Mouse (Mus musculus): ENCODE results near the gene Rtraf. TPM values are rescaled to one million over a fixed set of nuclear protein-coding genes. Genes with fewer than 3 reads are reported as not detected.
"Not testable (repeated sequence)": the region's sequence is repeated elsewhere in the genome, so short reads cannot be mapped to it uniquely, and the experiment has no call there.

Rtraf gene
- 10 to 100 TPM; 70.4 to 77.9 TPM for total RNA-seq (2021)
- long read RNA-seq, experiment 1, transcript Rtraf-201 (8 exons, 1,562 nt) = major isoform, 41 of 47 reads
- long read RNA-seq, experiment 1, partial matches to known transcripts = 1 of 47 reads
- long read RNA-seq, experiment 1, other reads (novel, unspliced or antisense) = 5 of 47 reads
- long read RNA-seq, experiment 2, transcript Rtraf-201 (8 exons, 1,562 nt) = major isoform, 173 of 210 reads
- long read RNA-seq, experiment 2, partial matches to known transcripts = 30 of 210 reads
- long read RNA-seq, experiment 2, other reads (novel, unspliced or antisense) = 7 of 210 reads

DNA sequence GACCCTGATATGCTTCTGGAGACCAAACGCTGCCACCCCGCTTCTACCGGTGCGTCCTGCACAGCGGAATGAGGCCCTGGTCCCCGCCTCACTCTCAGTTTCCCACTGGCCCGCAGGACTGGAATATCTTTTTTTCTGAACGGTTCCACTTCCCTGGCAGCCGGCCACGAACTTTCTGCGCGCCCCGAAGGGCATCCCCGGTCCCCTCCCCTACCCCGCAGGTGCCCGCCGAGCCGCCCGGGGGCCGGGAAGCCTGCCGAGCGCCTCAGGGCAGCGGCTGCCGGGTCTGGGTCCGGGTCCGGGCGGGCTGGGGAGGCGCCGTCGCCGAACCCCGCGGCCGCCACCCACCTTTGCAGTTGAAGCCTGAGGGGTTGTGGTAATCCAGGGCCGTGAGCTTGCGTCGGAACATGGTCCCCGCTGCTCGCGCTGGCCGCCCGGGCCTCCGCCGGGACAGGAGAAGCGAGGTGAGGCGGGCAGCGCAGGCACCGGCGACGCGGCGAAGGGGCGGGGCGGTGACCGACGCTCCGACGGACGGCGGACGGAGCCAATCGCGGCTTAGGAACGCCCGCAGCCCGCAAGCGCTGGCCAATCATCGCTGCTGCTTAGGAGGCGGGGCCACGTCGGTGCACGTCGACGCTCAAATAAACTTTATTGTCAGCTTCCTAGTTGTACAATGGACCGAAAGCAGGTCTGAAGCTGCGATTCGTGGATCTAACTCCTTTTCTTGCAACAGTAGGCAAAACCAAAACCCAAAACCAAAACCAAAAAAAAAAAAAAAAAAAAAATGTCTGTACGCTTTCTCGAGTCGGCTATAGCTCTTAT lies at the start of gene Rtraf:
TSS of gene Rtraf (minus strand) at position 504 of the 822 bp plus-strand sequence.
- DNase-seq (ENCODE audit: low spot score in 2 of 2) = peak; percentile 90 to 93

DNA sequence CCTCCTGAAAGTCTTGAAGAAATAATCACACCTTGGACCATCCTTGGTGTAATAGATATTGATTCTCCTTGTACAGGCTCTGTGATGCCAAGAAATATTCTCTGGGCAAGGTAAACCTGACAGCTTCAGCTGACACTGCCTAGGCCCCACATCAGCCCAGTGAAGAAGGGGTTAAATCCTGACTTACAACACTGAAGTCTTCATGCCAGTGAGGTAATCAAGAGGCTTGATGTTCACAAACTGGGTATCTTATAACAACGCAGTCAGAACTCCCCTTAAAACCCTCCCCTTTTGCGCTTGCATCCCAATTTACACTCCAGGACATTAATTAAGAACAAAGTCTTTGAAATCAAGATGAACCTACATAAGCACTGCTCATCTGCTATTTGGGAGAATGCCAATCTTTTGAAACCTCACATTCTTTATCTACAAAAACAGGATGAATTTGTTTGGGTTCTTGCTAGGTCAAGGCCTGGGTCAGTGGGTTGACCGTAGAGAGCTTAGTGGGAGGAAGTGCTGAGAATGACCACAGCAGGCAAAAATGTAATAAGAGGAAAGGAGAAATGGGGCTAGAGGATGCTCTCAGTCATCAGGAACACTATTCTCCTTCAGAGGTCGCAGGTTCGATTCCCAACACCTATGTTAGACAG lies 43.8 kb upstream of the Rtraf start:
- no peak for DNase-seq (ENCODE audit: low spot score in 2 of 2)

DNA sequence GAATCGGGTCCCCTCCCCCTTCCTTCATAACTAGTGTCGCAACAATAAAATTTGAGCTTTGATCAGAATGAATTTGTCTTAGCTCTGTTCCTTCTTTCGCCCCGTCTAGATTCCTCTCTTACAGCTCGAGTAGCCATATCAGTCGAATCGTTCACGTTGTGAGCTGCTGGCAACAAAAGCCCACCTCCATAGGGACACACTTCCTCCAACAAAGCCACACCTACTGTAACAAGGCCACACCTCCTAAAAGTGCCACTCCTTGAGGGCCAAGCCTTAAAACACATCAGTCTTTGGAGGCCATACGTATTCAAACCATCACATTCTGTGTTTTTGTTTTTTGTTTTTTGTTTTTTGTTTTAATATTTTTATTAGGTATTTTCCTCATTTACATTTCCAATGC lies 41.5 kb upstream of the Rtraf start:
- not testable (repeated sequence) for DNase-seq (ENCODE audit: low spot score in 2 of 2)

DNA sequence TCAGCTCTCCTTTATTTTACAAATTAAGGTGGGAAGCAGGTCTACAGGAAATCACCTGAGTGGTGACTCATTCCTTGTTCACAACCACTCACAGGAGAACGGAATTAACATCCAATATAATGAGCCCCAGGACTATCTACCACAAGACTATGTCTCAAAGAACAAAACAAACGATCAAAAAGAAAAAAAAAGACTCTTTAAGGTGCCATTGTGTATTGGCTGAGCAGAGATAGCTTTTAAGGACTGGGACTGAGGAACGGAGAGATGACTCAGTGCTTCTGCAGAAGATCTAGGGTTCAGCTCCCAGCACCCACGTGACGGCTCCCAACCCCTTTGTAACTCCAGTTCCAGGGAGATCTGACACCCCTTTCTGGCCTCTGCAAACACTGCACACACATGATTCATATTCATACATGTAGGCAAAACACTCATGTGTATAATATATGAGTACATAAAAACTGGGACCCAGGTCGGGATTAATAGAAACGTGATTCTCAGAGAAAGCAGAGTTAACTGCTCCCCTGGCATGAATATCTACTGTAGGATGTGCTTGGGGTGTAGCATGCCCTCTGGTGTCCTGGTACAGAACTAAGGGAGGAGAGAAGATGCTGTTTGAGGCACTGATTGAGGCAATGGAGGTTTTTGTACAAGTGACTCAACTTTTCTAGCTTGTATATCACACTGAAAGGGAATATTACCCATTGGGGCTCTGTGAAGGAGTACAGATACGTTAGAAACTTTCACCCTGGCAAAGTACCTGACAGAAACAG lies 37.9 kb upstream of the Rtraf start:
- DNase-seq (ENCODE audit: low spot score in 2 of 2) = no peak

DNA sequence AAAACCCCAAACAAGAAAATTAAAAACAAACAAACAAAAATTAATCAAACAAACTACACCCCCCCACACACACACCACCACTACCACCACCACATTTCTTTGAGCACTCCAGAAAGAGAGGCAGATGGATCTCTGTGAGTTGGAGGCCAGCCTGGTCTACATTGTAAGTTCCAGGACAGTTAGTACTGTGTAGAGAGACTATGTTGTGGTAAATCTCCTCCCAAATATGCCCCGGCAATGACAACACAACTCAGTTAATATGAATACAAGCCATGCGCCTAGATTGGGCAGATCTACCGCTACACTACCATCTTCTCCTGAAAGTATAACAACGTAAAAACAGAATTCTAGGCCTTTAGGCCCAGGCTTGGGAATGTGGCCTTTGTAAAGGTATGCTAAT lies 36.7 kb upstream of the Rtraf start:
- DNase-seq (ENCODE audit: low spot score in 2 of 2) = no peak

DNA sequence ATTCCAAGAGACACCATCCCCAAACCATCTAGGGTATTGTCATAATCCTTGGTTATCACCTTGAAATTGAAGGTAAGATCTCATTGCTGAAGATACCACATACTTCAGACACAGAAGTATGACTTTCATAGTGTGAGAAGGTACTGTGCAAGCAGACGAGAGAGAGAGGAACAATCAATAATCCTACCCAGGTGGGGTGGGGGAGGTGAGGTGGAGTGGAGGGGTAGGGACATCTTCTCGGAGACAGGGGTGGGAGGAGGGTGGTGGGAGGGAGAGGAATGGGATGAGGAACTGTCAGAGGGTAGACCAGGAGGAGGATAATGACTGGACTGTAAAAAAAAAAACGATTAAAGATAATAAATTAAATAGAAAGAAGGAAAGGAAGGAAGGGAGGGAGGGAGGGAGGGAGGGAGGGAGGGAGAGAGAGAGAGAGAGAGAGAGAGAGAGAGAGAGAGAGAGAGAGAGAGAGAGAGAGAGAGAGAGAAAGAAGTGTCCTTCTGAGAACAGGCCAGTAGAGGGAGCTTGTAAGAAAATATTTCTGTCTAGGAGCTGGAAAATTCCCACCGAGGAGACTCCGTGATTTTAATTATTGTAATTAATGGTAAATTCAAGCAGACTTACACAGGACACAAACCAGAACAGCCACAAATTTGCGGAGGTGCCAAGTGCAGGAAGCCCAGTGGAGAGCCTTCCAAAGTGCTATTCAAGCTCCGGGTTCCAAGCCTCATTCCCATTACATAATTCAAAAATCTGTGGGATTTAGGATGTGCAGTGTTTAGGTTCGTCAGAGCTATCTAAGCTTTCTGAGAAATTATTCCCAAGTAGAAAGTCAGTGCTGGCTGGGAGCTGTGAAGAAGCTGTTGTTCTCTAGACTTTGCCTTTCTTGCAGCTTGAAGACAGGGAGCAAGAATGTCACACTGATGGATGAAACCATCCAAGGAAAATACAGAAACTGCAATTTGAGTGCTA lies 35.5 kb upstream of the Rtraf start:
- DNase-seq (ENCODE audit: low spot score in 2 of 2) = no peak

DNA sequence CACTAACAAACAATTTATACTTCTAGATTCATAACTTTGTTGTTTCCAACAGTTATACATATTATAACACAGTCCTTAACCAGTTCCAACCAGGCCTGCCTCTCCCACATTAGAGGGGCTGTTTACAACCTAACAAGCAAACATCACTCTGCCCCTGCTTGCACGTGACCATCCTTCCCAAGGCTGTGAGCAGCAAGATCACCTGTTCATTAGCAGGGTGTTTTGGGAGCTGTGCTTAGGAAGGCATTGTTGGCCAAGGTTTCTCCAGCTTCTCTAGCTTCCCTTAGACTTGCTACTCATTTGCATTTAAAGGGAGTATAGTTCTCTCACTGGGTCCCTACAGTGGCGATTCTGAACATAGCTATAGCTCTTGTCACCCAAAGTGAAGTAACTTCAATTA lies 34.7 kb upstream of the Rtraf start:
- DNase-seq (ENCODE audit: low spot score in 2 of 2) = no peak

DNA sequence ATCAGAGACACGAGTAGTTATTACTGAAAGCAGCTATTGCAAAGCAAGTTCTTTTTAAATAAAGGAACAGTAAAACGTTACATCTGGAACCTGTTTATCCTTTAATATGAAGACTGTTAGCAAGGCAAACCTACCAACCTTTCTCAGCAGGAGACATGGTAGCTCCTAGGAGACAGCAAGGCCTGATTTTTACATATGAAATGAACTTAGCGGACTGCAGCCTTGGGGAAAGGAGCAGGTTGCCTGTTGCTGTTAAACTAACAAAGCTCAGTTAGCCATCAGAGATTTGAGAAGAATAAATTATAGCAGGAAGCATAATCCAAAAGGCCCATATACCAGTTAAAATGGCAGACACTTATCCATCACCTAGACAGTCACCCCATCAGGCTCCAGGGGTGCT lies 29.8 kb upstream of the Rtraf start:
- DNase-seq (ENCODE audit: low spot score in 2 of 2) = no peak

DNA sequence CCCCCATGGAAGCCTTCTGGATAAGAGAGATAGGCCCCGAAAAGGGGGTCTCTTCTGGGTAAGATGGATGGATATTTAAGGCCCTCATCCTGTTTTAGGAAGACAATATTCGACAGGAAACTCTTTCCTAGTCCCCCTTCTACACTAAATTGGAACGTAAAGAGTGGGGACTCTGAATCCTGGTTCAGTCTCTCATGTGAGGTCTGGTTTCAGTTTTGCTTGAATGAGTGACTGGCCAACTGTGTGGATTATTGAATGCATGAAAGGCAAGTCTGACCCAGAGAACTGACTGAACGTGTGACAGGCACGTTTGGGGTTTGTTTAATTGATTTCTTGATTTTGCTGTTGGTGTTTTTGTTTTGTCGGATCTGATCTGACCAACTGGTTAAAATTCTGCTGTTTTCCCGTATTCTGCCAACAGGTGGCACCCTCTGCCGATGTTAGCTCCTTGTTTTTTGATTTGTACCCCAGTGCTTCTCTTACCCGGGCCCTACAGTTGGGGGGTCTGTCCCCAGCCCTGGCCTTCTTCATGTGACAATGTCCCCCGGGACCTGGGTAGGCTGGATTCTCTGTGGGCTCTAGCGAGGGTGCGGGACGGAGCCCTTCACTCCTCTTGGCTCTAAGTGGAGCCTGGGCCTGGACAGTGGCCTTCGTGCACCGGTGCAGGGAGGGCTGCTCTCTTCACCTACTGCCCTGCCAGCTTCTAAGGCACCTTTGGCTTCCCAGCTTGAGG lies 16.1 kb upstream of the Rtraf start:
- DNase-seq (ENCODE audit: low spot score in 2 of 2) = peak; percentile 65

DNA sequence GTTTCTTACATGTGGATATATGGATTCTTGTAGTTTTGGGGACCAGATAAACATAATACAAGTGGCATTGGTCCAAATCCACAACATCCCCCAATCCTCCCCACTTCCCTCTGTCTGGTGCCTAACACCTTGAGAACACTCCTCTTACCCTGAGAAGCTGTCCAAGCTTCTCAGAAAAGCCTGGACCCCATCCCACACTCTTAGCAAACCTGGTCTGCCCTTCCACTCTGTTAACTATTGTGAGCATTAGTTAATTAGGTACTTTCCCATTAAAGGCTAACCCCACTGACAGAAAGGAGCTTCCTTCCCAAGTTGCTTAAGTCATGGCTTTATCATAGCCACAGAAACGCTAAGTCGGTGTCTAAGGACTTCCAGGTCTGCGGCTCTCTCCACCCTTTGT lies 12.7 kb upstream of the Rtraf start:
- no peak for DNase-seq (ENCODE audit: low spot score in 2 of 2)

DNA sequence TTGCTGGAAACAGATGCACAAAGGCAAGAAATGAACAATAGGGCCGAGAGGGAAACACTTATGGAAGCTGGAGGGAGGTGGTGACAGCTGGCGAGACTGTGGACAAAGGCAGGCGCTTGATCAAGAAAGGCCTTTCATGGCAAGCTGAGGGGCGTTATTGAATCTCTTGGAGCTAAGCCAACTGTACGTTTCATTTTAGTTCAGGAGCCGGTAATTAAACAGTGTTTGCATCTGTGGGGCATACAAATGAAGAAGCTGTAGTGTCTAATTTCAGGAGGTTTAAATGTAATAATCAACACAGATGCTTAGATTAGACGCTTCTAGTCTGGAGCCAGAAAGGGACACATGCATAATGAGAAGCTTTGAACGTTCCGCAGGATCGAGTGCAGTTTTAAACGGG lies 1.9 kb upstream of the Rtraf start:
- no peak for DNase-seq (ENCODE audit: low spot score in 2 of 2)

DNA sequence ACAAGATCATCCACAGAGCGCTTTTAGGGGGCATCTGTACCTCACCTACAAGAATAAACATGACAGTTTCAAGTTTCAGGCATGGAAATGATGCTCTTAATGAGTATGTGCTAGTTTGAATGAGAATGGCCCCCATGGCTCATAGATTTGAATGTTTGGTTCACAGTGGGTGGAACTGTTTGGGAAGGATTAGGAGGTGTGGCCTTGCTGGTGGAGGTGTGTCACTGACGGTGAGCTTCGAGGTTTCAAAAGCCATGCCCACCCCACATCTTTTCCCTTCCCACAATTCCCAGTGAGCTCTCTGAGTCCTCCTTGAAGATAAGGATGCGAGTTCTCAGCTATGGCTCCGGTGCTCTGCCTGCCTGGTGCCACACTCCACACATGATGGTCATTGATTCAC lies 1.9 kb downstream of the Rtraf start:
- no peak for DNase-seq (ENCODE audit: low spot score in 2 of 2)

DNA sequence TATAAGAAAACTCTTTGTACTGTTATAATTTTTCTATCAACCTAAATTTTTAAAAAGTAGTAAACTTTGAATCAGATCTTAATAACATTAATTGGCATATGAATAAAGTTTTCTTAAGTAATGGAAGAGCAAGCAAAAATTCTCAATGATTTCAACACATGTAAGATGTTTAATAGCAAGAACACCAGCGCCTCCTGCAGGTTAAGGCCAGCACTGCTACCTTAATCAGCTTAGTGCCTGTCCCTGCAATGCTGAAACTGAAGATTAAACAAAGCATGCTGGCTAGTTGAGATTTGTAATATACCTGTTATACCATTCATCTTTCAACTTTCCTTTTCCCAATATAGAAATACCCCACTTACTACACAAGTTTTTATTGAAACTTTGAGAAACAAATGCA lies 5.7 kb downstream of the Rtraf start:
- peak; percentile 75 to 81 for DNase-seq (ENCODE audit: low spot score in 2 of 2)

DNA sequence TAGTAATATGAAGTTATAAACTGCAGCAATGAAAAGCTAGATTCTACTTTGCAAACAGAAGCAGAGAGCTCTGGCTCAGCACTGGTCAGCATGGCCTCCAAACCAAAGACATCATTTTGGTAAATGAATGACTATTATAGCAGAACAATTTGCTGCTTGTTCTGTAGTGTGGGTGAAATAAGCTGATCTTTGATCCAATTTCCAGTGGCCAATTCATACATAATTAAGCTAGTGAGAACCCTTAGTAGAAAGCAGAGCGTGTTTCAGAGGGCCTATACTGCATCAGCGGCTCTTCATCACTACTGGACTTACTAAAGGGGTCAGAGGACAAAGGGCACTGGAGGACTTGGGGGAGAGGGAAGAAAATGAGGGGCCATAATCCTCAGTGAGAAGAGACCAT lies 10.6 kb downstream of the Rtraf start:
- DNase-seq (ENCODE audit: low spot score in 2 of 2) = no peak

DNA sequence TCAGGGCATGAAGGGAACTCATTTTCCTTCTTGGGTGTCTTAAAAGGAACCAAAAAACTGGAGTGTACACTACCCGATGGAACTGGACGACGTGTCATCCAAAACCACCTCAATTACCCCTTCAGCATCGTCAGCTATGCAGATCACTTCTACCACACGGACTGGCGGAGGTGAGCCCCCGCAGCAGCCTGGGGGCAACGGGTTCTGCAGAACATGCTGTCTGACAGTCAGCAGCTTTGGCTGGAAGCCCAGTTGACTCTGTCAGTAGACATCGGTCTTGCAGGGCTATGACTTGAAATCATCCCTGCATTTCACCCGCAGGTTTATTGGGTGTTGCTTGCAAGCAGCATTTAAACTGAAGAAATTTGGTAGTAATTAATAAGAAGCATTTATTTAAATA lies 13.7 kb downstream of the Rtraf start:
- DNase-seq (ENCODE audit: low spot score in 2 of 2) = no peak

DNA sequence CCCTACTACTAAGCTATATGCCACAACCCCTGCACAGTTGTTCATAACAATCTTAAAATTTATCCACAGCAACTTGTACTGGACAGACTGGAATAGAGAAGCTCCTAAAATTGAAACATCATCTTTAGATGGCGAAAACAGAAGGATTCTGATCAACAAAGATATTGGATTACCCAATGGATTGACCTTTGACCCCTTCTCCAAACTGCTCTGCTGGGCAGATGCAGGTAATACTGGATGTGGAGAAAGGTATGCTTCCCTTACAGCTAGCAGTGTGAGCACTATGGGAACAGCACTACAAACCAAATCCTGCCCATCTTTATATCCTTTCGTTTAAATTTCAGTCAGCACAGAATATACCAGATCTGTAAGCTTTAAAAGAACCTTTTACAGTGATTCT lies 15.8 kb downstream of the Rtraf start:
- DNase-seq (ENCODE audit: low spot score in 2 of 2) = no peak

DNA sequence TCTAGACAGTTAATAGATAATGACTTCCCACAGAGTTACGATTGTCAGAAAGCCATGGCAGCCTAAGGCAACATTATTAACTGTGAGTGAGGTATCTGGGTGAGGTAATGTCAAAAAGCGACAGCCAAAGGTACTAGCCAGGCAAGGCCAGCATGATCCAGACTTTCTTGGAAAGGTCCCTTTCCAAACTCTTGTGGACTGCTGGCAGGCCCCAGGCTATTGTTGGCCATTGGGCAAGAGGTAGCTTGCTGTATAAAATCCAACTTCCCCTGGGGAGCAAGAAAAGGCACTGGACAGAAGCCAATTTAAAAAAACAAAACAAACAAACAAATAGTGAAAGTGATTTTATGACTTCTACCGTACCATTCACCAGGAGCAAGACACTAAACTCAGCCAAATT lies 16.3 kb downstream of the Rtraf start:
- no peak for DNase-seq (ENCODE audit: low spot score in 2 of 2)

DNA sequence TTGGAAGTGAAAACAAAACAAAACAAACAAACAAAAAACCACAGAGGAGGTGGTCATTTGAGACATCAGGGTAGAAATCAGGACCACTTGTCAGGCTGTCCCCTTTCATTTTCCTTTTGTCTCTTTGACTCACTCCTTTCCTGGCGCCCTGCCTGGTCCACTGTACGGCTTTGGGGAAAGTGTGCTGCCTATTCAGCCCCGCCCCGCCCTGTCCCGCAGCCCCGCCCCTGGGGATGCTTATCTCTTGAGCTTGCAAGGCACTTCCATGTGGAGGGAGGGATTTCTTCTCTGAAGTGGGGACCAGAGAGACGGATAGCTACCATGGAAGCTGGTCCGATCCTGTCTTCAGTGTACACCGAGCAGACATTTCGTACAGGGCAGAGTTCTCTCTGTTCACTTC lies 20.0 kb downstream of the Rtraf start:
- DNase-seq (ENCODE audit: low spot score in 2 of 2) = no peak

DNA sequence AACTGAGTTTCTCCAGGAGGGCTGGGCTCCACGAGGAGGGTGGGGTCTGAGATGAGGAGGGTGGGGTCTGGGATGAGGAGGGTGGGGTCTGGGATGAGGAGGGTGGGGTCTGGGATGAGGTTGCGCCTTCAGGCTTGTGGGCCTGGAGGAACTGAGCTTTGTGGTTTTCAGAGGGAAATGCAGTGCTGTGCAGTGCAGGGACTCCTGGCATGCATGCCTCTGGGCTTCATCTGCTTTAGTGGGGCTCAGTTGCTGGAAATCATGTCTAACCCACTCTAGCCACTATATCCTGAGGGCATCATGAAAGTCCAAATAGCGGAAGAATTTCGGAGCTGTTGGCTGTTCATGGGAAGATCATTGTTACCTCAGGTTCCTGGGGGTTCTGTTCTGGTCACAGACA lies 20.4 kb downstream of the Rtraf start:
- DNase-seq (ENCODE audit: low spot score in 2 of 2) = no peak

Data from adrenal gland, adult 18-20 months (tissue).